Mouse (Mus musculus) gastrocnemius, adult 8-10 months (tissue): ENCODE results near the gene Ablim1. TPM values are rescaled to one million over a fixed set of nuclear protein-coding genes. Genes with fewer than 3 reads are reported as not detected.

ENCODE experiments used
- DNase-seq, 2 experiments: peaks; one replicate each; pipeline ENCODE4 v3.0.0; 2022; ENCODE audit warnings: low spot score in 2 of 2
- total RNA-seq, 4 experiments: library from RNA; stranded (reverse); gene quantifications; 2 replicates each; pipeline ENCODE4 v1.2.4; 2022

Ablim1 gene
- total RNA-seq, 4 experiments from 2014 or later, result 37.8 to 51.1 (median 48.1) TPM

- no peak for DNase-seq
These were observed 29.1 kb upstream of the Ablim1 start for GRCm38 (mm10) chr19:57343860-57344259.

- DNase-seq, result no peak
These were observed 26.4 kb upstream of the Ablim1 start for GRCm38 (mm10) chr19:57340900-57341742.

- DNase-seq, result no peak
These were observed 24.7 kb upstream of the Ablim1 start for GRCm38 (mm10) chr19:57339281-57339864.

GRCm38 (mm10) chr19:57335135-57335534 is 20.4 kb upstream of the Ablim1 start:
- no peak for DNase-seq

GRCm38 (mm10) chr19:57333356-57333755 is 18.6 kb upstream of the Ablim1 start:
- no peak for DNase-seq

- DNase-seq, result no peak
These were observed 16.5 kb upstream of the Ablim1 start for GRCm38 (mm10) chr19:57331237-57331636.

GRCm38 (mm10) chr19:57330309-57330708 is 15.6 kb upstream of the Ablim1 start:
- DNase-seq, result no peak

- no peak for DNase-seq
These were observed 14.1 kb upstream of the Ablim1 start for GRCm38 (mm10) chr19:57328792-57329191.

- no peak for DNase-seq
These were observed 13.6 kb upstream of the Ablim1 start for GRCm38 (mm10) chr19:57328269-57328668.

GRCm38 (mm10) chr19:57327679-57328078 is 13.0 kb upstream of the Ablim1 start:
- DNase-seq, result no peak

GRCm38 (mm10) chr19:57325748-57326300 is 11.1 kb upstream of the Ablim1 start:
- no peak for DNase-seq

GRCm38 (mm10) chr19:57323087-57323486 is 8.4 kb upstream of the Ablim1 start:
- no peak for DNase-seq

- DNase-seq, result no peak
These were observed 7.8 kb upstream of the Ablim1 start for GRCm38 (mm10) chr19:57322491-57322890.

- DNase-seq, result no peak
These were observed 7.1 kb upstream of the Ablim1 start for GRCm38 (mm10) chr19:57321839-57322238.

- no peak for DNase-seq
These were observed 6.1 kb upstream of the Ablim1 start for GRCm38 (mm10) chr19:57320656-57321382.

GRCm38 (mm10) chr19:57316597-57316996 is 1.9 kb upstream of the Ablim1 start:
- no peak for DNase-seq

GRCm38 (mm10) chr19:57315013-57315565 is 370 bp upstream of the Ablim1 start:
- no peak for DNase-seq

- DNase-seq, result no peak
These were observed 801 bp downstream of the Ablim1 start for GRCm38 (mm10) chr19:57313891-57314345.

- DNase-seq, result no peak
These were observed 1.5 kb downstream of the Ablim1 start for GRCm38 (mm10) chr19:57313226-57313625.

GRCm38 (mm10) chr19:57309980-57310379 is 4.7 kb downstream of the Ablim1 start:
- DNase-seq, result no peak

- no peak for DNase-seq
These were observed 8.1 kb downstream of the Ablim1 start for GRCm38 (mm10) chr19:57306601-57307000.
